Mouse (Mus musculus) embryonic facial prominence, embryonic 14.5 days (tissue): ENCODE data around the gene Rpl7l1. TPM values are rescaled to one million over a fixed set of nuclear protein-coding genes. Genes with fewer than 3 reads are reported as not detected.

Experiments
- ATAC-seq: fragments of 200-750 bp; cut with Nextera tagmentation; 2 replicates; pipeline ENCODE4 v1.8.0; 2017; ENCODE audit warnings: low read depth, moderate number of reproducible peaks, moderate TSS enrichment
- DNase-seq: peaks from one replicate; pipeline ENCODE4 v3.0.0-alpha.2; 2015; ENCODE audit warnings: low spot score
- H3K27ac ChIP-seq: fragments of 300-500 bp; sonication (generic); replicated peaks from 2 replicates; pipeline ENCODE4 v1.5.1; 2014; ENCODE audit warnings: low read depth, mild to moderate bottlenecking, low read length, moderate library complexity
- H3K27me3 ChIP-seq: fragments of 300-500 bp; sonication (generic); replicated peaks from 2 replicates; pipeline ENCODE4 v1.6.1; 2014; ENCODE audit warnings: low read length; ENCODE audit not compliant: control insufficient read depth, insufficient read depth
- H3K36me3 ChIP-seq: fragments of 300-500 bp; sonication (generic); 2 replicates; pipeline ENCODE4 v1.6.1; 2014; ENCODE audit warnings: low read length, mixed read lengths; ENCODE audit not compliant: control insufficient read depth, insufficient read depth
- H3K4me1 ChIP-seq: fragments of 300-500 bp; sonication (generic); 2 replicates; pipeline ENCODE4 v1.6.1; 2014; ENCODE audit warnings: antibody characterized with exemption, low read length; ENCODE audit not compliant: control insufficient read depth, insufficient read depth
- H3K4me2 ChIP-seq: fragments of 300-500 bp; sonication (generic); 2 replicates; pipeline ENCODE4 v1.6.1; 2014; ENCODE audit warnings: low read depth, mild to moderate bottlenecking, low read length, moderate library complexity, mixed read lengths
- H3K4me3 ChIP-seq: fragments of 300-500 bp; sonication (generic); 2 replicates; pipeline ENCODE4 v1.5.1; 2014; ENCODE audit warnings: low read depth, mild to moderate bottlenecking, low read length
- H3K9ac ChIP-seq: fragments of 300-500 bp; sonication (generic); 2 replicates; pipeline ENCODE4 v1.6.1; 2014; ENCODE audit warnings: low read depth, mild to moderate bottlenecking, low read length, moderate library complexity, mixed read lengths
- H3K9me3 ChIP-seq: fragments of 300-500 bp; sonication (generic); 2 replicates; pipeline ENCODE4 v1.6.1; 2016; ENCODE audit warnings: low read length; ENCODE audit not compliant: control insufficient read depth
- WGBS: fragments of 180-500 bp; shearing (Covaris S2); extraction: QIAGEN DNeasy Blood & Tissue Kit; methylation state at CpG from one replicate; pipeline ENCODE4 v1.1.7; 2014; 5-methylcytosine and 5-hydroxymethylcytosine counted together
- polyA plus RNA-seq: library from polyadenylated mRNA; unstranded; fragments of >200 nt; fragmentation: Nextera tagmentation; extraction: Ambion mirVana; gene quantifications from 2 replicates; pipeline ENCODE4 v1.2.1, GENCODE M21; 2014

Gene Rpl7l1
- 124 and 126 TPM in 2 replicates for polyA plus RNA-seq

DNA sequence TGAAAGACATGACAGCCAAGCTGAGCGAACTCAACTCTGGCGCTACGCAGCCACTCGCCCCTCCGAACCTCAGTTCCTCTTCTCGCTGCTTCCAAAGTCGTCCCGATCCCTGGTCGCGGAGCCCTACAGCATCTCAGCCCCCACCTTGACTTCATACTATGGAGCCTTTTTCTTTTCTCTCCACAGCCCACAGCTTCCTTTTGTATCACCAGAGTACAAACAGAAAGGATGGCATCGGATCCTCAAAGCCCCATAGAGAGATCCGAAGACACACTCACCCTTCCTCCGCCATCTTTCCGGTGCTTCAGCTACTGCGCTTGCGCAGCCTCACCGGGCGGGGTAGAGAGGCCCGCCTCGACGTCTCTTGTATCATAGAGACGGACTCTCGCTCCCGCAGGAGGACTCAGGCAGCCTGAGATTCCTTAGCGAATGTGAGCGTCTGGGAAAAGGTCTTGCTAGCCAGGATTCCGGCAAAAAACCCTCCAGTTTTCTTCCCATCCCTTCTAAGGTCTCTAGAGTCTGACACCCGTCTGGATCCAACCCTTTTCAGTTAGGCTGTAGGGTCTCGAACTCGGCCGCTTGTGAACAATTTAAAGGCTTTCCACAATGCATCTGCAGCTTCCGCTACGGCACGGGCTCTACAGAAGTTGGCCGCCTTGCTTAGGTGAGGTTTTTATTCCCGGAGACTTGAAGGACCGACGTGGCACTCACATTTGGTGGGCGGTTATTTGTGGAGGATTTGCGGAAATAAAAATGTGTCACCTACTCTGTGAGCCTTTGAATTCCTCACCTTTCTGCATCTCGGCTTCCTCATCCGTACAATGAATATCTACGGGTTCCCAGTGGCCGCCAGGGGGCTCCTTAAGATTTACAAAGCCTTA lies at the start of gene Rpl7l1:
Gene Rpl7l1 (minus strand): TSS at position 332 of the 881 bp plus-strand sequence.
- H3K4me3 ChIP-seq = peak within 1 kb of the TSS; percentile 67
- ATAC-seq = peak; percentile 98
- H3K4me2 ChIP-seq = peak within 1 kb of the TSS; percentile 73
- peak; percentile 97 for DNase-seq
- H3K9ac ChIP-seq = peak within 1 kb of the TSS; percentile 84
- WGBS = 1% methylated on average over 44 of the region's 44 CpGs
- H3K27ac ChIP-seq = peak within 1 kb of the TSS; percentile 87
- peaks cover 7% of the 10 kb centered on the region; the same call in 1 of the 2 replicates for H3K4me1 ChIP-seq
- no peaks in the 10 kb centered on the region for H3K27me3 ChIP-seq
- no peaks in the 10 kb centered on the region for H3K9me3 ChIP-seq
- H3K36me3 ChIP-seq = peaks cover 31% of the 10 kb centered on the region

GRCm38 (mm10) chr17:46829856-46830535 lies 47.5 kb upstream of the Rpl7l1 start:
- DNase-seq (no peak), ATAC-seq (no peak)
- WGBS = 87% methylated on average over 11 of the region's 11 CpGs
- Histone ChIP-seq H3K27ac (no peak overlapping the region), H3K4me1 (no peaks in the 10 kb centered on the region), H3K9me3 (no peaks in the 10 kb centered on the region), H3K36me3 (peaks cover 44% of the 10 kb centered on the region), H3K27me3 (no peaks in the 10 kb centered on the region), H3K4me3 (no peak overlapping the region), H3K9ac (no peak overlapping the region), H3K4me2 (no peak overlapping the region)

GRCm38 (mm10) chr17:46828935-46829334 lies 46.5 kb upstream of the Rpl7l1 start:
- Histone ChIP-seq H3K4me1 (no peaks in the 10 kb centered on the region), H3K4me3 (no peak overlapping the region), H3K36me3 (peaks cover 54% of the 10 kb centered on the region), H3K27ac (no peak overlapping the region), H3K4me2 (no peak overlapping the region), H3K9ac (no peak overlapping the region), H3K9me3 (no peaks in the 10 kb centered on the region), H3K27me3 (no peaks in the 10 kb centered on the region)
- no peak for ATAC-seq
- WGBS = 91% methylated on average over 3 of the region's 3 CpGs
- no peak for DNase-seq

GRCm38 (mm10) chr17:46823091-46823490 lies 40.6 kb upstream of the Rpl7l1 start:
- WGBS = 96% methylated on average over 8 of the region's 8 CpGs
- peaks cover 80% of the 10 kb centered on the region for H3K36me3 ChIP-seq

GRCm38 (mm10) chr17:46820628-46821027 lies 38.2 kb upstream of the Rpl7l1 start:
- Histone ChIP-seq H3K4me3 (no peak overlapping the region), H3K27me3 (no peaks in the 10 kb centered on the region), H3K9ac (no peak overlapping the region), H3K27ac (no peak overlapping the region), H3K4me1 (no peaks in the 10 kb centered on the region), H3K36me3 (peaks cover 70% of the 10 kb centered on the region), H3K4me2 (no peak overlapping the region), H3K9me3 (no peaks in the 10 kb centered on the region)
- ATAC-seq (no peak), DNase-seq (no peak)
- WGBS = 95% methylated on average over 7 of the region's 7 CpGs

More at GRCm38 (mm10) chr17:46823091-46823490, 40.6 kb upstream of the Rpl7l1 start:
- no peak overlapping the region for H3K27ac ChIP-seq
- no peak overlapping the region for H3K4me3 ChIP-seq
- H3K4me1 ChIP-seq = no peaks in the 10 kb centered on the region
- no peak overlapping the region for H3K9ac ChIP-seq
- no peaks in the 10 kb centered on the region for H3K9me3 ChIP-seq
- DNase-seq = no peak
- no peak for ATAC-seq
- no peak overlapping the region for H3K4me2 ChIP-seq
- no peaks in the 10 kb centered on the region for H3K27me3 ChIP-seq

GRCm38 (mm10) chr17:46817734-46818158 lies 35.3 kb upstream of the Rpl7l1 start:
- Histone ChIP-seq H3K4me3 (no peak overlapping the region), H3K9ac (no peak overlapping the region), H3K9me3 (no peaks in the 10 kb centered on the region), H3K27me3 (no peaks in the 10 kb centered on the region), H3K27ac (no peak overlapping the region), H3K36me3 (peaks cover 55% of the 10 kb centered on the region), H3K4me1 (no peaks in the 10 kb centered on the region), H3K4me2 (no peak overlapping the region)
- WGBS = 82% methylated on average over 12 of the region's 12 CpGs
- no peak for DNase-seq
- no peak for ATAC-seq

GRCm38 (mm10) chr17:46816306-46816705 lies 33.8 kb upstream of the Rpl7l1 start:
- WGBS = 76% methylated on average over 13 of the region's 13 CpGs
- no peak overlapping the region for H3K9ac ChIP-seq
- no peak overlapping the region for H3K27ac ChIP-seq
- ATAC-seq (no peak), DNase-seq (no peak)
- H3K4me1 ChIP-seq = no peaks in the 10 kb centered on the region
- no peak overlapping the region for H3K4me3 ChIP-seq
- H3K9me3 ChIP-seq = no peaks in the 10 kb centered on the region
- H3K27me3 ChIP-seq = no peaks in the 10 kb centered on the region
- H3K4me2 ChIP-seq = no peak overlapping the region
- H3K36me3 ChIP-seq = peaks cover 57% of the 10 kb centered on the region

DNA sequence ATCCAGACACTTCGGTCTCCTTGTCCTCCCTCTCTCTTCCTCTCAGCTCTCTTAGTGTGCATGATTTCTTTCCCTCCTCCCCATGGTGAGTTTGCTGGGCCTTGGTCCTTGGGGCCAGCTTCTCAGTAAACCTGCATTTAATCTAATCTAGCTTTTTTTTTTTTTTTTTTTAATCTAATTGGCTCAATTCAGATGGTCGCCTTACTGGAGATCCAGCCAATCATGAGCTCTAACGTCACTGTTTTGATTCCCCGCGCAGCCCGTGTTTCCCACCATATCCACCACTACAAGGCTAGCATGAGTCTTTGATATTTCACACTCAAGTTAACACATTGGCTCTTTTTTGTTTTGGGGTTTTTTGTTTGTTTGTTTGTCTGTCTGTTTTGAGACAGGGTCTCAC lies 32.0 kb upstream of the Rpl7l1 start:
- Histone ChIP-seq H3K4me2 (no peak overlapping the region), H3K4me3 (no peak overlapping the region), H3K27ac (no peak overlapping the region), H3K27me3 (no peaks in the 10 kb centered on the region), H3K4me1 (no peaks in the 10 kb centered on the region), H3K9ac (no peak overlapping the region), H3K36me3 (peaks cover 52% of the 10 kb centered on the region), H3K9me3 (no peaks in the 10 kb centered on the region)
- WGBS = 89% methylated on average over 6 of the region's 6 CpGs
- ATAC-seq = no peak
- no peak for DNase-seq
